Mouse (Mus musculus) c-Kit-negative CD71-positive TER-119-positive erythroid progenitor cells, embryonic 14.5 days (primary cell): ENCODE data around the gene Emilin2.

ENCODE experiments used
- DNase-seq: peaks from one replicate; pipeline ENCODE4 v3.0.0-alpha.2; 2013; ENCODE audit warnings: low read depth, low spot score

Emilin2 gene

DNA sequence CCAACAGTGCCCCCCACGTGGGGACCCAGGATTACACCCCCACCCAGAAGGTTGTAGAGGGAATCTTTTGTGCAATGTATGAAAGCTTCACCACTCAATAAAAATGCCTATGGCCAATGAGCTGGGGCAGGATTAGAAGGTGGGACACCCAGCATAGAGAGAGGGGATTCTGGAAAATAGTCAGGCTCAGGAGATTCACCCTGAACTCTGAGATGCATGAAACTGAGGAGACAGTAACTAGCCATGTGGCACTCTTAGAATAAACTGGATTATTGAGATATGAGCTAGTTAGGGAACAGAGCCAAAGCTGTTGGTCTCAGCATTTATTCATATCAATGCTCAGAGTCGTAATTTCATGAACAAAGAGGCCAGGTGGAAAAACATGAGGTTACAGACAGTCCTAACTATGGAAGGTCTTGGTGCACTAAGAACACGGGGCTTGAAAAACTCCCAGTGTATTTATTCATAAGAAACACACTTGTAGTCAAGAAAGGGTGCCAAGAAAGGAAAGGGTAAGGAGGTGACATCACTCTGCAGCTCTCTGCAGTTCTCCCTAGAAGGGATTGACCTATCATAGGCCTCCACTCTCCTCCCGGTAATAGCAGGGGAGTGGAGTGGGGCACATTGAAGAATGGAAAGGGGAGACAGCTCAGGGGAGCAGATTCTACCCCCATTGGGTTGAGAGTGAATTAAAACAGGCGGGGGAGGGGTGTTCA, 46.3 kb downstream of the Emilin2 start:
- no peak for DNase-seq

DNA sequence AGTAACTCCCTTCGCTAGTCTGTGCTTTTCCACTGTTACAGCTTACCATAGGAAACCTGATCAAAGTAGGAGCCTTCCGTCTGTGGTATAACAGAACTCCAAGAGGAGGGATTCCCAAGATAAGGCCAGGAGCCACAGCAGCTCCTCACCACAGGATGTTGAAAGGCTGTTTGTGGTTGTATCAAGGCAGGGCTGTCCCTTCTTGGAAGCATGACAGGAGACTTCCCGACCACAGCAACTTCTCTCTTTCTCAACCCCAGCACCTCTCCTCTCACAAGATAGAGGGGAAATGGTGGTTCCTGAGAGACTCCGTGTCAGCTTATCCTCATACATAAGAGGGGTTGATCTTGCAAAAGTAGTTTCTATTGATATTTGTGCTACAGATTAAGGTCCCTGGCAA, 47.0 kb downstream of the Emilin2 start:
- no peak for DNase-seq

DNA sequence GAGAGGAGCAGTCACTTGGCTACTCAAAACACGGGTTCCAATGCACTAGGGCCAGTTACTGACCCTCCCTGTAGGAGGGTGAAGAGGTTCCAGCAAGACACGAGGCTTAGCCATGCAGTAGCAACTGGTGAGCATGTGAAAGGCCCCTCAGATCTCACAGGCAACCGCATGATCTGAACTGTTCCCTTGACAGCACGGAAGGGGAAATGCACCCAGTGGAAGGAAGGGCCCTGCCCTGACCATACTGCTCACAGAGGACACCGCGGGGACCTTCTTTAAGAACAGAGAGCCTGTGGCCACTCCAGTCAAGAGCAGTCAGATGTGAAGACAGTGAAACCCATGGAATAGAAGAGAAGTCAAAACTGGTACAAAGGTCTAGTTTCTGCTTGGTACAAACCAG, 48.6 kb downstream of the Emilin2 start:
- no peak for DNase-seq

GRCm38 (mm10) chr17:71260658-71261057, 51.1 kb downstream of the Emilin2 start:
- no peak for DNase-seq

GRCm38 (mm10) chr17:71259727-71260126, 52.1 kb downstream of the Emilin2 start:
- peak; percentile 71 for DNase-seq

DNA sequence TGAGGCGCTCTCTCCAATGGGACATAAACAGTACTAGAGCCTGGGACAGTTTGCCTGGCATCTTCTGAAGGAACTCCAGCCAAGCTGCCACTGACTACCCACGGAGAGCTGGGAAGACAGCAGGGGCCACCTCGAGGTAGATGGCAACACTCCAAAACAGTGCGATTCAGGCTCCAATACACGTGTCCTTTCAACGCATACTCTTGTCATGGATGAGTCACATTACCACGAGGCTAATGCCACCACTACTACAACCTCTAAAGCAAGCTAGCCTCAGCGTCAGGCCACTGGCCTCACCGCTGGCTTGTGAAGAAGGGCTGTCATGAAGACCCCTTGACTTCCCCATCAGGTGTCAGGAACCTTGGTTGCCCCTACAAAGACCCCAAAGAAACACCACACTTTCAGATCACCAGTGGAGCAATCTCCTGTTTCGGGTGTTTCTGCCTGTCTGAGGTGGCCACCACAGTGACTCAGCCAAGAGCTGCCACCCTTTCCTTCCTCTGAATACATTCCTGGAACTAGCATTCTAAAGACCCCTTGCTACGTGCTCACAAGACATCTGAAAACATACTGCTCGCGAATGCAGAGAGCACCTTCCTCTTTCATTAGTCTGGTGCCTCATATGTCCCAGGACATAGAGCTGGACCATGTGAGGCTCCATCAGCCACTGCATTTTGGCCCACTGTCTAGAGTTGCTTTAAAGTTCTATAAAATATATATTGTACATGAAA, 54.8 kb downstream of the Emilin2 start:
- DNase-seq: no peak

- DNase-seq: no peak
Measured at GRCm38 (mm10) chr17:71256068-71256615, 55.6 kb downstream of the Emilin2 start.

GRCm38 (mm10) chr17:71254736-71255135, 57.0 kb downstream of the Emilin2 start:
- DNase-seq: no peak

GRCm38 (mm10) chr17:71254106-71254505, 57.7 kb downstream of the Emilin2 start:
- DNase-seq: no peak

DNA sequence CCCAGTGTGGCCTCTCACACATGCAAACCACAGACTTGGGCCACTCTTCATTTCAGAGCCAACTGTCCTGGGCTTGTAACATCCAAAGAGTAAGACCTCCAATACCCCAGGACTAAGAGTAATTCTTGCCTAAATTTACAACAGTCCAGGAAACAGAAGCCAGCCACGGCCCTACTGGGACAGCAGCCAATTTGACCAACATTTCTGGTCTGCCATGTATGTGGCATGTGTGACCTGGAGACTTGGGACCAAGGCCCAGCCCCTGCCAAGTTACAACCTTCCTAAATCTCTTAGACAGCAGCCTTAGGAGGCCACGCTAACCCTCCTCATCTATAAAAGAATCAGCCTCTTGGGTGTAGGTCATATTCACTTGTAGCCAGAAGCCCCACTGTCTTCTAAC, 58.4 kb downstream of the Emilin2 start:
- no peak for DNase-seq

DNA sequence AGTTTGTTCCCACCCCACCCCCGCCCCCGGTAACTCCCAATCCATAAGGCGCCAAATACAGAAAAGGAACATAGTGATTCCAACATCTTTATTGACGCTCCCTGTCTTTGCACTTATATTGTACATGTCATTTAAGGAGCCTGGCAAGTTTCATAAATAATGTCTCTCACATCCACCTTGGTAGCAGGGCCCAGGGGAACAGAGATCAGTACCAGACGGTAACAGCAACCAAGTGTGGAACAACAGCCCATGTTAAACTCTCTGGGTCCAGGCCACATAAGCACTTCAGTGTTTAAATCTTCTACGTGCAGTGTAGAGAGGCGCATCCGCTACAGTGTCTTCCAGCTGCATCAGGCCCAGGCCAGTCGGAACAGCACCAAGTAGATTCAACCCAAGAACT, 59.7 kb downstream of the Emilin2 start:
- no peak for DNase-seq

DNA sequence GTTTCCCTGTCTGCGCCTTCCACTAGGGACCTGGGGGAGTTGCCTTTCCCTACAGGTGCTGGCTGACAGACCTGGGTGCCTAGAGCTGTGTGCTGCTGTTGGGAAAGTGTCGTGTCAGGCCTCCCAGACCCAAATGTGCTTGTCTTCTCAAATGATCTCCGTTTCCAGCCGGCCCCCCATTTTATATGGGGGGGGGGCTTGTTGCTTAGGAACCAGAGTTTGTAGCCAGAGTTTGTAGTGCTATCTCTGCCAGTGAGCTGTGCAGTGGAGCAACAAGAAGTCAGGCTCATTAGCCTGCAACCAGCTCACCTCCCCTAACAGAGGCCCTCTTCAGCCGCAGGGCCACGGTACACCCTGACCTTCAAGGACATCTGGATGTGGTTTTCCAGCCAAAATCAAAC, 60.2 kb downstream of the Emilin2 start:
- DNase-seq: no peak

DNA sequence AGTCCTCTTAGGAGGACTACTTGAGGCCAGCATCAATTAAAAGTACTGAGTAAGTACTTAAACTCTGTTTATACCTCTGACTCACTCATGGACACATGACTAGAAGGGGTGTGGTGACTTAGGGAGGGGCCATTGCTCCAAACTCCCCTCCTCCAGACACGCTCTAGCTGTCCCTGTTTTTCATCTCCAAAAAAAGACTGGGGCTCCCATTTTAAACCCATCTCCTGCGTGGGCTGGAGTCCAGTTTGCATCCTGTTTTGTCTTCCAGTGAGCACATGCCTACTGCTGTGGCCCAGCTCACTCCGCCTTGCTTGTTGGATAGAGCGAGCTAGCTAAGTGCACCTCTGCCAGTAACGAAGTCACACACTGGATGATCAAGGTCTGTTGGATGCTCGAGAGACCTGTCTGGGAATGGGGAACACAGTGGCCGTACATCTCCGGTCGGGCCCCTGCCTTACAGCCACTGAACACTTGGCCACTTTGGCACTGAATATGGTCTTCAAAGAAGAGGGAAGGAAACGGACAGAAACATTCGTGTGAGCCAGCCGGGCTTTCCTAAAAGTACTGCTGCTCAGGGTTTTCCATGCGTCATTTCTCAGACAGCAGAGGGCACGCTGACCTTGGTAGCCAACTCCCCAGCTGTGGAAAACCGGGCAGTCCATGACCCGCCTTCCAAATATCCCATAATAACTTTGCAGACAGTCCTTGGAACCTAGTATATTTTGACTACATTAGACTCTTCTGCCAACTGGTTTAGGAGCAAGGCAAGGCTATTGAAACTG, 60.8 kb downstream of the Emilin2 start:
- DNase-seq: no peak

- DNase-seq: no peak
Measured at GRCm38 (mm10) chr17:71250046-71250445, 61.7 kb downstream of the Emilin2 start.

GRCm38 (mm10) chr17:71248963-71249362, 62.8 kb downstream of the Emilin2 start:
- DNase-seq: no peak

GRCm38 (mm10) chr17:71246022-71246421, 65.8 kb downstream of the Emilin2 start:
- DNase-seq: no peak

GRCm38 (mm10) chr17:71245133-71245532, 66.6 kb downstream of the Emilin2 start:
- DNase-seq: no peak

GRCm38 (mm10) chr17:71242666-71243065, 69.1 kb downstream of the Emilin2 start:
- no peak for DNase-seq

- no peak for DNase-seq
Measured at GRCm38 (mm10) chr17:71240811-71241210, 71.0 kb downstream of the Emilin2 start.

- DNase-seq: peak; percentile 66
Measured at GRCm38 (mm10) chr17:71238494-71238893, 73.3 kb downstream of the Emilin2 start.

GRCm38 (mm10) chr17:71235229-71235958, 76.4 kb downstream of the Emilin2 start:
- DNase-seq: peak; percentile 90
